Mouse (Mus musculus): ENCODE measurements around the gene Tcf15. TPM values are rescaled to one million over a fixed set of nuclear protein-coding genes. Genes with fewer than 3 reads are reported as not detected.
A peak's percentile ranks its signal among the peaks of the same experiment; 100 is the strongest.

Tcf15 gene
- total and polyA plus RNA-seq, 3 experiments = not detected

DNA sequence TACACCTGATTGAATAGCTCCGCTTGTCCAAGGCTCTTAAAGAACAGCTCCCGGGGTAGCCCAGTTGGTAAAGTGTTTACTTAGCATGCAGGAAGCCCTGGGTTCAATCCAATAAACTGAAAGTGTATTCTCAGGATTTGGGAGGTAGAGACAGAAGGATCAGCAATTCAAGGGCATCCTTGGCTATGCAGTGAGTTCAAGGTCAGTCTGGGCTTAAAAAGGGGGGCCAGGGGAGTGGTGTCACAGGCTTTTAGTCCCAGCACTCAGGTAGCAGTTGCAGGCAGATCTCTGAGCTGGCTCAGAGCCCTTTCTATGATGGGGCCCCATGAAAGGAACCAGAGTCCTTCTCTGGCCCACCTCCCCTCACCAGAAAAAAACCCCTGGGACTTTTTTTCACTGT, 35.9 kb downstream of the Tcf15 start:
- peaks cover 82% of the 10 kb centered on the region for H3K27me3 ChIP-seq (replicated peaks)
- TF ChIP-seq EP300 (IDR thresholded peaks at IDR 0.05; ENCODE audit: low read length) = no peak
- TF ChIP-seq POLR2AphosphoS2 (IDR thresholded peaks at IDR 0.05; ENCODE audit: low read depth, low read length) = no peak
- no peak for TF ChIP-seq CTCF (conservative IDR thresholded peaks at IDR 0.05 in 1 of 2, IDR thresholded peaks at IDR 0.05 in 1 of 2; ENCODE audit: low read depth in 2 of 2, low read length in 2 of 2)
- no peak for TF ChIP-seq UBTF (IDR thresholded peaks at IDR 0.05; ENCODE audit: low read depth, low read length)
- no peak for TF ChIP-seq USF2 (conservative IDR thresholded peaks at IDR 0.05; ENCODE audit: low read depth, low read length)
- TF ChIP-seq RCOR1 (conservative IDR thresholded peaks at IDR 0.05; ENCODE audit: low read depth, low read length) = no peak
- no peak for TF ChIP-seq E2F4 (IDR thresholded peaks at IDR 0.05; ENCODE audit: insufficient replicate concordance, low read depth, low read length)
- no peak for TF ChIP-seq ZKSCAN1 (IDR thresholded peaks at IDR 0.05; ENCODE audit: borderline replicate concordance, low read depth, low read length)
- TF ChIP-seq TBP (conservative IDR thresholded peaks at IDR 0.05; ENCODE audit: low read depth, low read length) = no peak
- TF ChIP-seq HCFC1 (IDR thresholded peaks at IDR 0.05; ENCODE audit: low read depth, low read length) = no peak
- TF ChIP-seq POLR2A (IDR thresholded peaks at IDR 0.05; ENCODE audit: low read depth, low read length) = no peak
- no peak for TF ChIP-seq CHD2 (IDR thresholded peaks at IDR 0.05; ENCODE audit: low read length)
- no peak for TF ChIP-seq ELF1 (IDR thresholded peaks at IDR 0.05; ENCODE audit: low read depth, low read length)
- no peaks in the 10 kb centered on the region for H3K36me3 ChIP-seq (replicated peaks in 1 of 2; ENCODE audit: control insufficient read depth in 1 of 2, insufficient read depth in 1 of 2, low read length in 1 of 2)
- no peaks in the 10 kb centered on the region for H3K4me1 ChIP-seq (ENCODE audit: control insufficient read depth in 1 of 2, insufficient read depth in 2 of 2)
- no peak overlapping the region for H3K9ac ChIP-seq (ENCODE audit: insufficient read depth, low read depth)
- no peak overlapping the region for H3K4me3 ChIP-seq (replicated peaks in 1 of 3; ENCODE audit: low read depth in 2 of 3, low read length in 2 of 3, poor library complexity in 1 of 3)
- peaks cover 6% of the 10 kb centered on the region for H3K9me3 ChIP-seq (replicated peaks; ENCODE audit: low read length)
- dilution Hi-C loops (cut with MboI; ENCODE audit: extremely low pct_ligation_motif_present, extremely low pct_unique_long_range_greater_than_20kb, low sequenced_read_pairs) (no loop called here), in situ Hi-C loops (cut with MboI; ENCODE audit: low pct_ligation_motif_present, low pct_unique_long_range_greater_than_20kb, low sequenced_read_pairs) (no loop called here)
- no peak overlapping the region for H3K27ac ChIP-seq (ENCODE audit: insufficient read depth, low read depth)
- no peak overlapping the region for H3K4me2 ChIP-seq (ENCODE audit: insufficient read depth, low read depth, poor library complexity, severe bottlenecking)
- DNase-seq (ENCODE audit: extremely low read depth) = no peak
- no peaks in the 10 kb centered on the region for H3K79me2 ChIP-seq (replicated peaks; ENCODE audit: control insufficient read depth, extremely low read depth, insufficient read depth, poor library complexity, severe bottlenecking)

DNA sequence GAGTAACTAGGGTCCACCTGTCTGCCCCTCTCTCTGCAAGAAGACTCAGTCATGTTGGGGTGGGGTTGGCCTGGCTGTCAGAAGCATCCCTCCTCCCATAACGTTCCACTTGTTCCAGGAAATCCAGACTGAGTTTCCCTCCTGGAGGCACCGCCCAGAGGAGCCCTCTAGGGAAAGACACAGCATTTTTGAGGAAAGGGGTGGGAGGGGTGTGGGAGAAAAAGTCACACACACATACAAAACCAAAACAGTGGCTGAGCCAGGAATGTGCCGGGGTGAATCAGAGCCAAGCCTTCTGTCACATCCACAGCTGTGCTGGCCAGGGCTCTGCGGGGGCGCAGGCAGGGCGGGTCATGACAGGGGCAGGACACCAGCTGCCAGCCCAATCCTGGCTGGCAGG, 37.0 kb downstream of the Tcf15 start:
- H3K9ac ChIP-seq (ENCODE audit: insufficient read depth, low read depth) = no peak overlapping the region
- no peak for TF ChIP-seq JUND (conservative IDR thresholded peaks at IDR 0.05; ENCODE audit: low read depth, low read length)

DNA sequence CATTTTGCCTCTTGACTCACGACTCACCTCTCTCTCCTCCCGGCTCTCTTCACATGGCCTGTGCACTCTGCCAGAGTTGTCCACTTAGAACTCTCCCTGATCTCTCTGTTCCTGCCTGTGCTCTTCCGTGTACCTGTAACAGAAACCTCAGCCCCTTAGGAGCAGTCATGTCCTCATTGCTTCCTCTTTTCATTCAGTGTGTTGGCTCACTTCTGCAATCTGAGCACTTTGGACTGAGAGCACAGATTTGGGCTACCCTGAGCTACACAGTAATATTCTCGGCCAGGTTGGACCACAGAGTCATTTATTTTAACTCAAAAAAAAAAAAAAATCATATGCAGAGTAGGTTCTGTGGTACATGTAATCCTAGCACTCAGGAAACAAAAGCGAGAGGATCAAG, 43.8 kb downstream of the Tcf15 start:
- Histone ChIP-seq H3K27ac (ENCODE audit: insufficient read depth, low read depth) (no peak overlapping the region), H3K4me2 (ENCODE audit: insufficient read depth, low read depth, poor library complexity, severe bottlenecking) (no peak overlapping the region), H3K27me3 (replicated peaks) (peaks cover 61% of the 10 kb centered on the region), H3K4me3 (replicated peaks in 1 of 3; ENCODE audit: low read depth in 2 of 3, low read length in 2 of 3, poor library complexity in 1 of 3) (no peak overlapping the region), H3K79me2 (replicated peaks; ENCODE audit: control insufficient read depth, extremely low read depth, insufficient read depth, poor library complexity, severe bottlenecking) (no peaks in the 10 kb centered on the region), H3K36me3 (replicated peaks in 1 of 2; ENCODE audit: control insufficient read depth in 1 of 2, insufficient read depth in 1 of 2, low read length in 1 of 2) (no peaks in the 10 kb centered on the region), H3K9ac (ENCODE audit: insufficient read depth, low read depth) (no peak overlapping the region), H3K4me1 (ENCODE audit: control insufficient read depth in 1 of 2, insufficient read depth in 2 of 2) (no peaks in the 10 kb centered on the region), H3K9me3 (replicated peaks; ENCODE audit: low read length) (no peaks in the 10 kb centered on the region)
- TF ChIP-seq IRF4 (IDR thresholded peaks at IDR 0.05; ENCODE audit: low read depth, low read length) = peak; percentile 39; the same call in 1 of the 2 replicates
- TF ChIP-seq EP300 (IDR thresholded peaks at IDR 0.05; ENCODE audit: low read length) = peak; percentile 33; the same call in 1 of the 2 replicates
- TF ChIP-seq TBP (conservative IDR thresholded peaks at IDR 0.05; ENCODE audit: low read depth, low read length) = peak; percentile 89
- no peak for TF ChIP-seq GABPA (IDR thresholded peaks at IDR 0.05; ENCODE audit: insufficient replicate concordance, low read depth, low read length)
- no peak for TF ChIP-seq RCOR1 (conservative IDR thresholded peaks at IDR 0.05; ENCODE audit: low read depth, low read length)
- dilution Hi-C loops (cut with MboI; ENCODE audit: extremely low pct_ligation_motif_present, extremely low pct_unique_long_range_greater_than_20kb, low sequenced_read_pairs) (no loop called here), in situ Hi-C loops (cut with MboI; ENCODE audit: low pct_ligation_motif_present, low pct_unique_long_range_greater_than_20kb, low sequenced_read_pairs) (no loop called here)
- peak; percentile 12 for DNase-seq (ENCODE audit: extremely low read depth)

More for the DNA sequence above, 37.0 kb downstream of the Tcf15 start:
- H3K4me1 ChIP-seq (ENCODE audit: control insufficient read depth in 1 of 2, insufficient read depth in 2 of 2) = no peaks in the 10 kb centered on the region
- peaks cover 80% of the 10 kb centered on the region for H3K27me3 ChIP-seq (replicated peaks)
- H3K9me3 ChIP-seq (replicated peaks; ENCODE audit: low read length) = no peaks in the 10 kb centered on the region
- H3K4me2 ChIP-seq (ENCODE audit: insufficient read depth, low read depth, poor library complexity, severe bottlenecking) = no peak overlapping the region
- DNase-seq (ENCODE audit: extremely low read depth) = no peak
- no peak overlapping the region for H3K27ac ChIP-seq (ENCODE audit: insufficient read depth, low read depth)
- no peaks in the 10 kb centered on the region for H3K79me2 ChIP-seq (replicated peaks; ENCODE audit: control insufficient read depth, extremely low read depth, insufficient read depth, poor library complexity, severe bottlenecking)
- H3K36me3 ChIP-seq (replicated peaks in 1 of 2; ENCODE audit: control insufficient read depth in 1 of 2, insufficient read depth in 1 of 2, low read length in 1 of 2) = no peaks in the 10 kb centered on the region
- dilution Hi-C loops (cut with MboI; ENCODE audit: extremely low pct_ligation_motif_present, extremely low pct_unique_long_range_greater_than_20kb, low sequenced_read_pairs) (no loop called here), in situ Hi-C loops (cut with MboI; ENCODE audit: low pct_ligation_motif_present, low pct_unique_long_range_greater_than_20kb, low sequenced_read_pairs) (no loop called here)
- H3K4me3 ChIP-seq (replicated peaks in 1 of 3; ENCODE audit: low read depth in 2 of 3, low read length in 2 of 3, poor library complexity in 1 of 3) = no peak overlapping the region
